Mouse (Mus musculus): ENCODE data around the gene Oprd1.

Gene Oprd1

GRCm38 (mm10) chr4:132067112-132067937 lies 77.0 kb downstream of the Oprd1 start:
- in situ Hi-C loops (cut with MboI; ENCODE audit: low pct_unique_long_range_greater_than_20kb in 1 of 2, low sequenced_read_pairs in 2 of 2, unreplicated experiment in 1 of 2), result no loop called here

- in situ Hi-C loops (cut with MboI; ENCODE audit: low pct_unique_long_range_greater_than_20kb in 1 of 2, low sequenced_read_pairs in 2 of 2, unreplicated experiment in 1 of 2), result no loop called here
Measured at GRCm38 (mm10) chr4:132066101-132066773, 78.0 kb downstream of the Oprd1 start.

GRCm38 (mm10) chr4:132065578-132065977 lies 78.7 kb downstream of the Oprd1 start:
- in situ Hi-C loops (cut with MboI; ENCODE audit: low pct_unique_long_range_greater_than_20kb in 1 of 2, low sequenced_read_pairs in 2 of 2, unreplicated experiment in 1 of 2), result no loop called here

- in situ Hi-C loops (cut with MboI; ENCODE audit: low pct_unique_long_range_greater_than_20kb in 1 of 2, low sequenced_read_pairs in 2 of 2, unreplicated experiment in 1 of 2), result no loop called here
Measured at GRCm38 (mm10) chr4:132064550-132064949, 79.7 kb downstream of the Oprd1 start.

GRCm38 (mm10) chr4:132062934-132063884 lies 81.1 kb downstream of the Oprd1 start:
- in situ Hi-C loops (cut with MboI; ENCODE audit: low pct_unique_long_range_greater_than_20kb in 1 of 2, low sequenced_read_pairs in 2 of 2, unreplicated experiment in 1 of 2), result no loop called here

GRCm38 (mm10) chr4:132062289-132062688 lies 82.0 kb downstream of the Oprd1 start:
- in situ Hi-C loops (cut with MboI; ENCODE audit: low pct_unique_long_range_greater_than_20kb in 1 of 2, low sequenced_read_pairs in 2 of 2, unreplicated experiment in 1 of 2), result no loop called here

All from mouse embryonic stem cell (cell line).